Mouse (Mus musculus) common myeloid progenitor, adult 5-6 weeks (primary cell): ENCODE measurements around the gene Mettl8. TPM values are rescaled to one million over a fixed set of nuclear protein-coding genes. Genes with fewer than 3 reads are reported as not detected.
A peak's percentile ranks its signal among the peaks of the same experiment; 100 is the strongest.

Experiments
- ATAC-seq: replicated peaks from 2 replicates; pipeline ENCODE4 v1.8.0; 2016; ENCODE audit warnings: low read depth, mild to moderate bottlenecking, moderate TSS enrichment, inconsistent platforms; ENCODE audit not compliant: poor library complexity, severe bottlenecking
- total RNA-seq: library from RNA; stranded (forward); fragments of 200-1000, 187-1606 nt; gene quantifications from 2 replicates; pipeline ENCODE4 v1.2.3, GENCODE M21; 2017

The Mettl8 gene
- 18.7 and 28.3 TPM in 2 replicates for total RNA-seq

DNA sequence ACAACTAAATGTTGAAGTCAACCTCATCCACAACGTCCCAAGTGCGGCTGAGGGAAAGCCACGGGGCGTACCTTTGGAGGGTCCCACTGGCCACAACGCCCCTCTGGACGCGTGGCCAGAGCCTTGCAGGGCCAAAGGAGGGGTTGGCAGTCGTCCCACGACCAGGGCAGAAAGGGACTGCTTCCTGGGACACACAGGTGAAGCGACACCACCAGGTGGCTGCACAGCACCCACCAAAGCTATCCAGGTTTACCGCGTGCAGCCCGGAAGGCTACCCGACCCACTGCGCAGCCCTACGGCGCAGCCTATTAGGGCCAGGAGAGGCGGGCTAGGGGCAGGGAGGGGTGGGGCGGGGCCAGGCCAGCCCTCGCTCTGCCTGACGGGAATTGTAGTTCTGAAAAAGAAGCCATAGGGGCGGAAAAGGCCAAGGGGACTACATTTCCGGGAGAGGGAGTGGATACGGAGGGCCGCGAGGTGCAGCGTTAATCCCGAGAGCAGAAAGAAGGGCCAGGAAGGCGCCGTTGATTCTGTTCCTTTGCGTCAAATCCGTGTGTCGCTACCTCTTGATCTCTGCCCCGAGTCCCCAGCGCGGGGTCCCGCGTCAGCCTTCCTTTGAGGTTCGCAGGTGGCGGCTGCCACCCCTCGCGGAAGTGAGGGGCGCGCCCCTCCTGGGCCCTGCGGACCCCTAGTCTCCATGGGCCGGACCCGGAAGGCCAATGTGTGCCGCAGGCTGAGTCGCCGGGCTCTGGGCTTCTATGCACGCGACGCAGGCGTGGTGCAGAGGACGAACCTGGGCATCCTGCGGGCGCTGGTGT lies at the start of gene Mettl8, which contains the start of gene Dcaf17:
TSS of gene Mettl8 (minus strand) at position 284 of the 815 bp plus-strand sequence.
TSS of gene Dcaf17 (plus strand) at position 29 of the 815 bp plus-strand sequence.
- peak; percentile 95 for ATAC-seq

GRCm38 (mm10) chr2:71104696-71105095 lies 49.3 kb upstream of the Mettl8 start:
- no peak for ATAC-seq

- ATAC-seq: peak; percentile 77
These were observed 47.9 kb upstream of the Mettl8 start for GRCm38 (mm10) chr2:71103292-71103680.

- peak; percentile 34 for ATAC-seq
These were observed 47.4 kb upstream of the Mettl8 start for GRCm38 (mm10) chr2:71102621-71103291.

DNA sequence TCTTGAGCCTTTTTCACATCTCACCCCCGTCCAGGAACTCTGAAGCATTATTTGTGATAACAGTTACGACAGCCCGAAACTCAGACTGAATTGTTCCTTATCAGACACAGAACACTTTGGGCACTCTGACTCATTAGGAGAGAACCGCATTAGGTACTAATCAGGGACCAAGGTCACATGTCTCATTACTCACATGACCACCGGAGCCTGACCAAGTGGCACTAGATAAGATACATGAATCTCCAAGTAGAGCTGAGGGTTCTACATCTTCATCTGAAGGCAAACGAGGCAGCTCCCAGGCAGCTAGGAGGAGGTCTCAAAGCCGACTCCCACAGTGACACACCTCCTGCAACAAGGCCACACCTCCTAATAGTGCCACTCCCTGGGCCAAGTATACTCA lies 40.8 kb upstream of the Mettl8 start:
- ATAC-seq: 0 out of 2 replicates have a peak, but pooled peaks have one; percentile 25

DNA sequence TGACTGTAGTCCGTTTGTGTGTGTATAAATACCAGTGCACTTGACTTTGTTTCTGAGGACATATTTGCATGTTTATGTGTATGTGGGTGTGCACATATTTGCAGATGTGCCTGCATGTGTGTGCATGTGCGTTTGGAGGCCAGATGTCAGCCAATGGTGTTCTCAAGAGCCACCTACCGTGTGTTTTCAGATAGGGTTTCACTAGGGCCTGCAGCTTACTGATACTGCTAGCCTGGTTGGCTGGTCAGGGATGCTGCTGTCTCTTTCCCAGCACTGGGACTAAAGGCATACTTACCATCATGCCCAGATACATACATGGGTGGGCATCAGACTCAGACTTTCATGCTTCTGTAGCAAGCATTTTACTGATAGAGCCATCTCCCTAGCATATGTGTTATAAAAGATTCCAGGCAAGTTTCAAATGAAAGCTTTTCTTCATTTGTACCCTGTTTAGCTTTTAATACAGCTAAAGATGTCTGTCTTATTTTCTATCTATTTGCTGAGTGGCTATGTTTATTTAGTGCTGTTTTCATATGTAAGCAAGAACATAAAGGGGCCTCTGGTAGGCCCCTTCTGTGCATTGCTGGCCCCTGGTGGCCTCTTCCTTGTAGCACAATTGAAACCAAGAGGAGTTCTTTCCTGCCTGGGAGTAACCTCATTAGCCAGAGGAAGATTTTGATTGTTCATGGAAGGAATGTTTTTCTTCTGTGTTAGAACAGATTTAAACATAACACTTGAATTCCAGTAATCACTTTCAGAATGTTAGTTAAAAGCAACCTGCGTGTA lies 35.5 kb upstream of the Mettl8 start:
- ATAC-seq: no peak

DNA sequence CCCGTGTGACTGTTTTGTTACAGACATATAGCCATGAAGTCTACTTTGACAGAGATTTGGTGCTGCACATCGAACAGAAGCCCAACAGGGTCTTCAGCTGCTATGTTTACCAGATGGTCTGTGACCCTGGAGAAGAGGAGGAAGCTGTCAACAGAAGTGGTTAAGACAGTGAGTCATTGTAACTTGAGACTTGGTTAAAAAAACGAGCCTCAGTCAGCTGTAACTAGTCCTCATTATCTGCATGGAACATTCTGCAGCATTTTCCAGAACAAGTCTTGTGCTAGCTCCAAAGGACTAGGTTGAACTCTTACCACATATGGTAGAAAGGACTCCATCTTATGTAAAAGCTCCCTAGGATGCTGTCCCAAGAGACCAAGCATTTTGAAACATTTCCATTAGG lies 34.4 kb upstream of the Mettl8 start:
- no peak for ATAC-seq

DNA sequence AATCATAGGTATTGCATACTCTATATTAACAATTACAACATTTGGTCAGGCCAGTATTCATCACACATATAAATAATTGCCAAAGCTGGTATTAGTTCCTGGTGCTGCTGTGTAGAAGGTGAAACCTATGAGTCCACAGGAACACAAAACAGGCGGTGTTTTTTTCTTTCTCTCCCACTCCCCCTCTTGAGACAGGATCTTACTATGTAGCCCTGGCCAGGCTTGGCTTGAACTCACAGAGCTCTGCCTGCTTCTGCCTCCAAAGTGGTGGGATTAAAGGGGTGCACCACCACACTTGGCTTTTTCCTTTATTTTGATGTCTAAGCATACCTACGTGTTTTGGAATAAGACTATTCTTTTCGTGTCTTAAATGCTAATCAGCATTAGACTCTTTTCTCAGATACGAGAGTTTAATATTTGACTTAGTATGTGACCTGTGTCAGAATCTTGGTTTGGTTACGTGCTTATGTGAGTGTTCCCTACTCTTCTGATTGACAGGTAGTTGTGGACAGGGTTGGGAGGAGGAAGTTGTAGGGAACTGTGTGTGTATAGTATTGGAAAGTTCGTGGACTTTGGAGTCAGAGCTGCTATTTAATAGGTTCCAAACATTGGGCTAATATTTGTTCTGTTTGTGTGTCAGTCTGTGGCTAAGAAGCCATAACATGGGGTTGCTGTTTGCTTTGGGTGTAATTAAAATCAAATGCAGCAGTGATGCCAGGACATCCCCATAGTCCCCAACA lies 28.2 kb upstream of the Mettl8 start:
- ATAC-seq: no peak

DNA sequence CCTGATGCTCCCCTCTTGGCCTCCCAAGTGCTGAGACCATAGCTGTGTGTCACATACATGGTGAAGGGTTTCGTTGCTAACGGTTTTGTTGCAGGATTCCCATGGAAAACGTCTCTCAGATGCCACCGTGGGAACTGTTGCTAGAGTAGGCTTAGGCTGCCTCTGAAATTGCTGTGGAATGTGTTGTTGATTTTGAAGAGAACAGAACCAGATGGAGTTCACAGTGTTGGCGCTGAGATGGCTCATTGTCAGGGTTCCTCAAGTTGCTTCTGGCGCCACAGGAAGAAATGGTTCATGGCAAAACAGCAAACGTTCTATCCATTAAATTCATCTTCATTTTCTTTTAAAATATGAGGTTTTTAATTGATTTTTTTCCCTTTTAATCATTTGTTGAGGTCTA lies 27.0 kb upstream of the Mettl8 start:
- ATAC-seq: no peak

DNA sequence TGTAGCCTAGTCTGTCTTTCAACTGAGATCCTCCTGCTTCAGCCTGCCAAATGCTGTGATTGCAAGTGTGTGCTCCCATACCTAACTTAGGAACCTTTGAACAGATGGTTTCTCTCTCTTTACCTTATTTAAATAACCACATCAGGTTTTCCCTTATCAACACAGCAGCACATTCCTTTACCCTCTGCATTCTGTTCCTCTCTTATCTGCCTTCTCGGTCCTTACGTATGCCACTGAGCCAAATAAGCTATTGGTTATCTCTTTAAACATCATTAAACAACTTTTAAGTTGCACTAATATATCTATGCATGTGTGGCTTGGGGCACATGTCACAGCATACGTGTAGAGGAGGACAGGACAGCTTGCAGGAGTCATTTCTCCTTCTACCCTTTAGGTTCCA lies 18.4 kb upstream of the Mettl8 start:
- ATAC-seq: 0 out of 2 replicates have a peak, but pooled peaks have one; percentile 29

DNA sequence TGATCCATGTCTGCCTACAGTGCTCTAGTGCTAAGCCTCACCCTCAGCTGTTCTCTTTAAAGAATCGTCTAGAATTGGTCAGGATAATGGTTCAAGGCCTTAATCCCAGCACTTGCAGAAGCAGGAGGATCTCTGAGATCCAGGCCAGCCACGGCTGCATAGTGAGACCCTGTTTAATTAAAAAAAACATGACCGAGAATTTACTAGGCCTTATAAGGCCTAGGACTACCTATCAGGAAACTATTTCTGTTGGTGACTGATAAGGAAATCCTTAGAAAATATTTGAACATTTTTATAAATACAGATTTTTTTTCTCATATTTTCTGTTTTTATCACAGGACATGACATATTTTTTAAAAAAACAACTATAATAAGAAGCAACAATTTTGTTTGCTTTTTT lies 17.9 kb upstream of the Mettl8 start:
- no peak for ATAC-seq

GRCm38 (mm10) chr2:71071601-71072000 lies 16.2 kb upstream of the Mettl8 start:
- ATAC-seq: no peak

- ATAC-seq: no peak
These were observed 892 bp upstream of the Mettl8 start for GRCm38 (mm10) chr2:71056115-71056835.

GRCm38 (mm10) chr2:71054716-71055115 lies 667 bp downstream of the Mettl8 start:
- no peak for ATAC-seq

GRCm38 (mm10) chr2:71050511-71050910 lies 4.9 kb downstream of the Mettl8 start:
- ATAC-seq: no peak

GRCm38 (mm10) chr2:71048896-71049295 lies 6.5 kb downstream of the Mettl8 start:
- no peak for ATAC-seq

- peak; percentile 52 for ATAC-seq
These were observed 8.5 kb downstream of the Mettl8 start for GRCm38 (mm10) chr2:71046751-71047320.

DNA sequence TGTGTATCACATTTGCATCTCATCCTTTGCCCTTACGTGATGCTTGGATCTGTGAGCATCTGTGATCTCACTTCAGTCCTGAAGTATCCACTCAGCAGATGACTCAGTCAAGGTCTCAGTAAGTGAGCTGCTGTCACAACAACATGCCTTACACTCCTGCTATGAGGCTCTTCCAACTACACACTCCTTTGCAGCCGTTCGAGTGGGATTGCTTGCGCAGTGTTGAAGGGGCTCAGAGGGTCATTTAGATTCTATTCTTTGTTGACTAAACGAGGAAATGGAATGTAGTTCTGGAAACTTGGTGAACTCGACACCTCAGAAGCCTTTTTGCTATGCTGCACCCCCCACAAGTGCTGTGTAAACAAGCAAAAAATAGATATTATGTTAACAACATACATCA lies 9.2 kb downstream of the Mettl8 start:
- no peak for ATAC-seq
